Mouse (Mus musculus): ENCODE results near the gene Ndrg2. TPM values are rescaled to one million over a fixed set of nuclear protein-coding genes. Genes with fewer than 3 reads are reported as not detected.

The Ndrg2 gene
- polyA plus RNA-seq, 1 experiment = 24.7 TPM

DNA sequence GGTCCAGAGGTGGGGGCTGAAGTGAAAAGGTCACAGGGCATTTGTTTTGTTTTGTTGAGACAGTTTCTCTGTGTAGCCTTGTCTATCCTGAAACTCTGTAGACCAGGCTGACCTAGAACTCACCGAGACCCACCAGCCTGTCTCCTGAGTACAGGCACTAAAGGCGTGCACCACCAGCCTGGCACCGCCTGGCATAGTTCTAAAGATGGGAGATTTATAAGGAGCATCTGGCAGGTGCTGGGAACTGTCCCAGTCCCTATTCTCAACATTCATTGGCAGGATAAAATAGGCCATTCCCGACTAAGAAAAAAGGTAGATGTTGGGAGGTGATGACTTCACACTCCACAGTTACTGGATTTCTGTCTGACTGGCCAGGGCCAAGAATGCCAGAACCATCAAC, 5.0 kb upstream of the Ndrg2 start:
- peaks cover 6% of the 10 kb centered on the region for H3K27me3 ChIP-seq (ENCODE audit: control insufficient read depth, insufficient read depth, insufficient read length)
- no peak overlapping the region for H3ac ChIP-seq (ENCODE audit: control insufficient read depth, insufficient read length, low read depth)
- no peaks in the 10 kb centered on the region for H3K36me3 ChIP-seq (ENCODE audit: control insufficient read depth, insufficient read depth)
- no peak overlapping the region for H3K4me3 ChIP-seq (ENCODE audit: insufficient read depth, poor library complexity, severe bottlenecking)
- no peaks in the 10 kb centered on the region for H3K79me3 ChIP-seq (ENCODE audit: low read depth)
- no peaks in the 10 kb centered on the region for H3K79me2 ChIP-seq (ENCODE audit: control insufficient read depth, insufficient read depth)
- TF ChIP-seq MYOG (IDR thresholded peaks at IDR 0.05; ENCODE audit: control insufficient read depth, extremely low read depth, insufficient read length) = no peak
- no peak for TF ChIP-seq FOSL1 (IDR thresholded peaks at IDR 0.05; ENCODE audit: insufficient read depth, low read length, poor library complexity, severe bottlenecking)
- no peak for TF ChIP-seq MYOD1 (IDR thresholded peaks at IDR 0.05; ENCODE audit: control insufficient read depth, insufficient read length, low read depth)
- no peak for TF ChIP-seq CTCF (IDR thresholded peaks at IDR 0.05; ENCODE audit: control insufficient read depth, insufficient read depth, insufficient read length)
- no peak for TF ChIP-seq MAX (IDR thresholded peaks at IDR 0.05)
- no peak for TF ChIP-seq CEBPB (IDR thresholded peaks at IDR 0.05; ENCODE audit: low read depth)
- no peak for TF ChIP-seq USF1 (IDR thresholded peaks at IDR 0.05; ENCODE audit: low read depth)

DNA sequence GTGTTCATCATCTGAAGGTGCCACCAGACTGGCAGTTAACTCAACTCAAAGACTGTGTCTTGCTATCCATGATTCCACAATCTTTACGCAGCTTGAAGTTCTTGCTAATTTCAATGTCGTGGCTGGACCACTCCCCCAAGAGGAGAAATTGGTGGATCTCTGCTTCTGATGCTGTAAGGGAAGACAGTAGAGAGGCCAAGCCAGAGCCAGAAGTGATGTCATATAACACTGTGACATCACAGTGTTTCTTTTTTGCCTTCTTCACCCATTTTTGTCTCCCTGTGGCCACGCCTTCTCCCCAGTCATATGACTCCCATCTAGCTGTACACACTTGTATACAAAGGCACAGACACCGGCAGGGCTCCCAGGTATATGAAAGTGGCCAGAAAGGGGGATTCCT, 4.2 kb upstream of the Ndrg2 start, which contains the start of gene Tppp2:
Gene Tppp2, plus strand, starts transcription at position 301 of the 400 bp plus-strand sequence.
- no peak for TF ChIP-seq MYOG (IDR thresholded peaks at IDR 0.05; ENCODE audit: control insufficient read depth, extremely low read depth, insufficient read length)
- TF ChIP-seq MYOD1 (IDR thresholded peaks at IDR 0.05; ENCODE audit: control insufficient read depth, insufficient read length, low read depth) = no peak
- no peak for TF ChIP-seq CTCF (IDR thresholded peaks at IDR 0.05; ENCODE audit: control insufficient read depth, insufficient read depth, insufficient read length)
- TF ChIP-seq MAX (IDR thresholded peaks at IDR 0.05) = no peak
- TF ChIP-seq CEBPB (IDR thresholded peaks at IDR 0.05; ENCODE audit: low read depth) = no peak
- no peak for TF ChIP-seq FOSL1 (IDR thresholded peaks at IDR 0.05; ENCODE audit: insufficient read depth, low read length, poor library complexity, severe bottlenecking)
- TF ChIP-seq USF1 (IDR thresholded peaks at IDR 0.05; ENCODE audit: low read depth) = no peak

GRCm38 (mm10) chr14:51916539-51916938, 2.6 kb upstream of the Ndrg2 start:
- TF ChIP-seq MYOG (IDR thresholded peaks at IDR 0.05; ENCODE audit: control insufficient read depth, extremely low read depth, insufficient read length) = no peak
- TF ChIP-seq FOSL1 (IDR thresholded peaks at IDR 0.05; ENCODE audit: insufficient read depth, low read length, poor library complexity, severe bottlenecking) = no peak
- no peak for TF ChIP-seq CEBPB (IDR thresholded peaks at IDR 0.05; ENCODE audit: low read depth)
- no peak for TF ChIP-seq USF1 (IDR thresholded peaks at IDR 0.05; ENCODE audit: low read depth)
- no peak for TF ChIP-seq MAX (IDR thresholded peaks at IDR 0.05)
- no peak for TF ChIP-seq MYOD1 (IDR thresholded peaks at IDR 0.05; ENCODE audit: control insufficient read depth, insufficient read length, low read depth)
- no peak for TF ChIP-seq CTCF (IDR thresholded peaks at IDR 0.05; ENCODE audit: control insufficient read depth, insufficient read depth, insufficient read length)
- Histone ChIP-seq H3K27me3 (ENCODE audit: control insufficient read depth, insufficient read depth, insufficient read length) (no peaks in the 10 kb centered on the region), H3K4me3 (ENCODE audit: insufficient read depth, poor library complexity, severe bottlenecking) (no peak overlapping the region), H3ac (ENCODE audit: control insufficient read depth, insufficient read length, low read depth) (no peak overlapping the region), H3K79me3 (ENCODE audit: low read depth) (no peaks in the 10 kb centered on the region), H3K79me2 (ENCODE audit: control insufficient read depth, insufficient read depth) (no peaks in the 10 kb centered on the region), H3K36me3 (ENCODE audit: control insufficient read depth, insufficient read depth) (no peaks in the 10 kb centered on the region)

More for the DNA sequence above, 4.2 kb upstream of the Ndrg2 start, which contains the start of gene Tppp2:
- Histone ChIP-seq H3K79me2 (ENCODE audit: control insufficient read depth, insufficient read depth) (no peaks in the 10 kb centered on the region), H3ac (ENCODE audit: control insufficient read depth, insufficient read length, low read depth) (no peak within 1 kb of the TSS), H3K27me3 (ENCODE audit: control insufficient read depth, insufficient read depth, insufficient read length) (peaks cover 6% of the 10 kb centered on the region), H3K79me3 (ENCODE audit: low read depth) (no peaks in the 10 kb centered on the region), H3K36me3 (ENCODE audit: control insufficient read depth, insufficient read depth) (no peaks in the 10 kb centered on the region), H3K4me3 (ENCODE audit: insufficient read depth, poor library complexity, severe bottlenecking) (no peak within 1 kb of the TSS)

GRCm38 (mm10) chr14:51915030-51915429, 1.1 kb upstream of the Ndrg2 start:
- H3K4me3 ChIP-seq (ENCODE audit: insufficient read depth, poor library complexity, severe bottlenecking) = no peak overlapping the region
- H3K79me3 ChIP-seq (ENCODE audit: low read depth) = no peaks in the 10 kb centered on the region
- H3K27me3 ChIP-seq (ENCODE audit: control insufficient read depth, insufficient read depth, insufficient read length) = no peaks in the 10 kb centered on the region
- no peaks in the 10 kb centered on the region for H3K79me2 ChIP-seq (ENCODE audit: control insufficient read depth, insufficient read depth)
- H3ac ChIP-seq (ENCODE audit: control insufficient read depth, insufficient read length, low read depth) = no peak overlapping the region
- no peaks in the 10 kb centered on the region for H3K36me3 ChIP-seq (ENCODE audit: control insufficient read depth, insufficient read depth)
- no peak for TF ChIP-seq USF1 (IDR thresholded peaks at IDR 0.05; ENCODE audit: low read depth)
- no peak for TF ChIP-seq MAX (IDR thresholded peaks at IDR 0.05)
- no peak for TF ChIP-seq MYOD1 (IDR thresholded peaks at IDR 0.05; ENCODE audit: control insufficient read depth, insufficient read length, low read depth)
- TF ChIP-seq MYOG (IDR thresholded peaks at IDR 0.05; ENCODE audit: control insufficient read depth, extremely low read depth, insufficient read length) = no peak
- no peak for TF ChIP-seq FOSL1 (IDR thresholded peaks at IDR 0.05; ENCODE audit: insufficient read depth, low read length, poor library complexity, severe bottlenecking)
- no peak for TF ChIP-seq CEBPB (IDR thresholded peaks at IDR 0.05; ENCODE audit: low read depth)
- no peak for TF ChIP-seq CTCF (IDR thresholded peaks at IDR 0.05; ENCODE audit: control insufficient read depth, insufficient read depth, insufficient read length)

DNA sequence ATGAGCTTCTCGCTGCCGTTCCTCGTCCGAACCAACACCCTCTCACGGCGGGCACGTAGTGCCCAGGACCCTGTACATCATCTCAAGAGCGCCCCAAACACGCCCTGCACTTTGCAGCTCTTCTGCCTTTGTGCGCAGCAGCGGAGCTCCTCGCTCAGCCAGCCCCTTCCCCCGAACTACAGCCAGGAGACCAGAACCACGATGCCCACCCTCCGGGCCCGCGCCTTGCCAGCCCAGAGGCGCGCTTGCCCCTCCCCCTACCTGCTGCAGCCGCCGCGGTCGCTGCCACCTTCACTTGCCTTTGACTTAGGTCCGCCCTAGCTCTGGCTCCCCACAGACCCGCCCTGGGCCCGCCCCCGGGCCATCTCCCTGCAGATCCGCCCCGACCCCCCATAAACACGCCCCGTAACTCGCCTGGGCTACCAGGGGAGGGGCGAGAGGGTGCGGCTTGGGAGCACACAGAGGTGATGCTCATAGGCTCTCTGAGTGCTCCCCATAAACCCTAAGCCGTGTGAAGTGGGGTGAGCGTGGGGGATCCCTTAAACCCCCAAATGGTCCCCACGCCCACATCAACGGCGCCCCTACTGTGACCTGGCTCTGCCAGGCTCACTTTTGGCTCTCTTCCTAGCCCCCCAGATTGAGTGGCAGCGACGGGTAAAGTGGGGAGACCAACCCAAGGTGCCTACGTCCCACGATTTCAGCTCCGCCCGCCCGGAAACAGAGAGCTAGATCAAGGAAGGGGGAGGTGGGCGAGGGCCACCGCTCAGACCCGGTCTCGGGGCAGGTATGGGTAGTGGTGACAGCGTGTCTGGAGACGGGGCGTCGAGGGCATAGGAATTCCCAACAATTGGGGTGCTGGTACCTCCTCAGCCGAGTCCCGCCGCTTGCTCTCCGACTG, 647 bp downstream of the Ndrg2 start:
- Histone ChIP-seq H3K27me3 (ENCODE audit: control insufficient read depth, insufficient read depth, insufficient read length) (no peaks in the 10 kb centered on the region), H3K36me3 (ENCODE audit: control insufficient read depth, insufficient read depth) (no peaks in the 10 kb centered on the region), H3K4me3 (ENCODE audit: insufficient read depth, poor library complexity, severe bottlenecking) (peak overlapping the region; percentile 29), H3ac (ENCODE audit: control insufficient read depth, insufficient read length, low read depth) (peak overlapping the region; percentile 62), H3K79me3 (ENCODE audit: low read depth) (no peaks in the 10 kb centered on the region), H3K79me2 (ENCODE audit: control insufficient read depth, insufficient read depth) (no peaks in the 10 kb centered on the region)
- TF ChIP-seq CTCF (IDR thresholded peaks at IDR 0.05; ENCODE audit: control insufficient read depth, insufficient read depth, insufficient read length) (no peak), FOSL1 (IDR thresholded peaks at IDR 0.05; ENCODE audit: insufficient read depth, low read length, poor library complexity, severe bottlenecking) (no peak), MYOD1 (IDR thresholded peaks at IDR 0.05; ENCODE audit: control insufficient read depth, insufficient read length, low read depth) (no peak), CEBPB (IDR thresholded peaks at IDR 0.05; ENCODE audit: low read depth) (no peak), MAX (IDR thresholded peaks at IDR 0.05) (no peak), MYOG (IDR thresholded peaks at IDR 0.05; ENCODE audit: control insufficient read depth, extremely low read depth, insufficient read length) (no peak), USF1 (IDR thresholded peaks at IDR 0.05; ENCODE audit: low read depth) (no peak)

All from C2C12 (cell line).